Mouse (Mus musculus): ENCODE measurements around the gene Cc2d2a.
A peak's percentile ranks its signal among the peaks of the same experiment; 100 is the strongest.

Cc2d2a gene

DNA sequence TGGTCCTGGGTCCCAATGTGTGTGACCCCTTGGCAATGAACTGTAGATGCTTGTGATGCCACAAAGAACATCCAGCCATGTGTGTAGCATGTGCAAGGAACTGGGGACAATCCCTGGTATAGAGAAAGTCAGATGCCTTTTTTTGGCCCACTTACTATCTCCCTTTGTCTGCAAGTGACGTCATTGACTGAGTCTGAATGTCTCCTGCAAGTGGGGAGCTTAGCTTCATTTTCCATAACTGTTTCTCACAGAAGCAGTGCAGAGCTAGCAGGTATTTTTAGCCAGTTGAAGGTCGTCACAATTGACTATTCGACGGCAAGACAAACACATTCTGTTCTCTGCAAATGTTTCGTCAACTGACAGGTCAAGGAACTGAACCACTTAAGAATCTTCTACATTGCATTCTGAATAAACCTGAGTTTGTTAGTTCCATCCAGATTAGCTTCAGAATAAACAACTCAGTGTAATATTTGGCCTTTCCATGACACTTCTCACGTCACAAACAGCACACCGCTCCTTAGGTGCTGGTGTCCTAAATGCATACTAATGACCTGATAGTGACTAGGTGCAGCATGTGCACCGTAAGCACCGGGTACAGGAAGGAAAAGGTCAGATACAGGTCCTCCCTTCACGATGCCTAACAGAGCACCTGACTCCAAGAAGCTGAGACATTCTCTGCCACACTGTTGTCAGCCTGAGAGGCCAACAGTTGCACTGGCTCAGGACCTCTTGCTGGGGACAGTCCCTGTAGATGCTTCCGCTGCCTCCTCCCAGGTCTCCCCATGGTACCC, 66.4 kb downstream of the Cc2d2a start:
- DNase-seq (ENCODE audit: low read depth, low spot score), result no peak

DNA sequence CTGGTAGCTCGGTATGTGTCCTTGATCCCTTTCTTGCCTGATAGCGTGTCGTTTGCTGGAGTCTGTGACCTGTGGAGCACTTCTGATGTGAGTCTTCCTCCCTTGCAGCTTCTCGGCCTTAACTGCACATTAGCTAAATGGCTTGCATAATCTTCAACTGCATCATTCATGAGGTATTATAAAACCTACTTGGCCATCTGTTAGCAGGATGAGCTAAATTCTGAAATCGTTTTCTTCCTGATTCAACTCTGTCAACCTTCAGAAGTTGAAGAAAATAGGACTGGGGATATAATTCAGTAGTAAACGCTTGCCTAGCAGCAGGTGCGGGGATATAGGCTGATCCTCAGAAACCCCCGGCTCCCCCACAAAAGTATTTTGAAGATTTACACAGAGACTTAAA, 70.2 kb downstream of the Cc2d2a start:
- no peak for DNase-seq (ENCODE audit: low read depth, low spot score)

GRCm38 (mm10) chr5:43744187-43744586, 82.0 kb downstream of the Cc2d2a start:
- DNase-seq (ENCODE audit: low read depth, low spot score), result no peak

DNA sequence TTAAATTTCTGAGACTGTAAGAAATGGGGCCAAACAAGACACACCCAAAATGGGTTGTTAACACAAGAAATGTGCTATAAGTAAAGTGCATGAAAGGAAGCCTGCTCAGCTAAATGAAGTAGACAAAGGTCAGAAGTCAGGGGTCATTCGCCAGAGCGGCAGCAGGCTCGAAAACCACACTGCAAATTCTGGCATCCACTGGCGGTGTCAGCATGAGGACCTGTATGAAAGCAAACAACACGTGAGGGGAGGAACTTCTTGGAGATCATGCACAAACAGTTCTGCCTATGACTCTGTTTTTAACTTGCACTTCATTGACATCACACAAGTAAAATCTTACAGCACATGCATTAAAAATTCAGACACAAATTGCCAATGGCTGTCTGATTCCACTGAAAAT, 83.0 kb downstream of the Cc2d2a start:
- DNase-seq (ENCODE audit: low read depth, low spot score), result no peak

- no peak for DNase-seq (ENCODE audit: low read depth, low spot score)
Observed at GRCm38 (mm10) chr5:43748039-43748438, 85.9 kb downstream of the Cc2d2a start.

DNA sequence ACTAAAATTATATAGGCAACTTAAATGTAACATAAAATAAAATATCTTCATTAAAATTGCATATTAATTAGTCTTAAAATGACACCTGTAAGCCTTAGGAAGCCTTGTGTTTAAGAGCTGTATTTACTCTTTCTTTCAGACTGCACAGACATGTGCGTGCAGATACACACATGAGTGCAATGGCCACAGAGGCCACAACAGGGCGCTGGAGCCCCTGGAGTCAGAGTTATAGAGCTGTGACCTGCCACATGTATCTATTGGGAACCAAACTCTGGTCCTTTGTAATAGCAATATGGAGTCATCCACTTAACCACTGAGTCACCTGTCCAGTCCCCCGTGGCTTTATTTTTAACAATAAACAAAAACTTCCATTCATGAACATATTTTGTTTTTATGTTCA, 86.9 kb downstream of the Cc2d2a start:
- DNase-seq (ENCODE audit: low read depth, low spot score), result no peak

- no peak for DNase-seq (ENCODE audit: low read depth, low spot score)
Observed at GRCm38 (mm10) chr5:43770618-43771354, 108.6 kb downstream of the Cc2d2a start.

DNA sequence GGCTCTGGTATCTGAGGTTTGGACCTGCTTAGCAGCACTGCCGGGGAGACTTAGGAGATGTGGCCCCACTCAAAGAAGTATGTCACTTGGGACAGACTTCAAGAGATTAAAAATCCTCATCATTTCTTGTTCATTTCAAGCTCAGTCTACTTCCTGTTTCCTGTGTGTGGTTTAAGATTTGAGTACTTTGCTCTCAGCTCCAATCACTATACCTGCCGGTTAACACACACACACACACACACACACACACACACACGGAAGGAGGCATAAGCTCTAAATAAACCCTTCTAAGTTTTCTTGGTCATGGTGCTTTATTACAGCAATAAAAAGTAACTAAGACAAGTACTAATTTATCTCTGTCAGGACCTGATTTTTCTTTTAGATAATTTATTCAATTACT, 109.4 kb downstream of the Cc2d2a start:
- DNase-seq (ENCODE audit: low read depth, low spot score), result no peak

GRCm38 (mm10) chr5:43776407-43776806, 114.3 kb downstream of the Cc2d2a start:
- DNase-seq (ENCODE audit: low read depth, low spot score), result no peak

DNA sequence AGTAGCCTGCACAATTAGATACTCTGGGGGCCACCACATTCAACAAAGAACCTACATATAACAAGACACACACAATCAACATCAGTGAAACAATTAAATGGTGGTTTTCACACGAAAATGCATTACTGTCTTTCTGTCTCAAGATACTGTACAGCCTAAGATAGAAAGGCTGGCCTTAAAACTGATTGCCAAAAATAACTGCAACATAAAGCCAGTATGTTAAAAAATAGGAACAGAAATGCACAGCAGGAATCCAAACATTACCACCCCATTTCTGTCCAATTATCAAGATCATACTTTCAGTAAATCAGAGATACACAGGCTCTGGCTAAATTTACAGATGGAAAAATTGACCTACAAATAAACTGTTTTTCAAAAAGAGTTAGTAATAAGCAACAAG, 114.8 kb downstream of the Cc2d2a start:
- DNase-seq (ENCODE audit: low read depth, low spot score), result no peak

GRCm38 (mm10) chr5:43778583-43778982, 116.4 kb downstream of the Cc2d2a start:
- DNase-seq (ENCODE audit: low read depth, low spot score), result no peak

- DNase-seq (ENCODE audit: low read depth, low spot score), result no peak
Observed at GRCm38 (mm10) chr5:43781423-43781976, 119.4 kb downstream of the Cc2d2a start.

DNA sequence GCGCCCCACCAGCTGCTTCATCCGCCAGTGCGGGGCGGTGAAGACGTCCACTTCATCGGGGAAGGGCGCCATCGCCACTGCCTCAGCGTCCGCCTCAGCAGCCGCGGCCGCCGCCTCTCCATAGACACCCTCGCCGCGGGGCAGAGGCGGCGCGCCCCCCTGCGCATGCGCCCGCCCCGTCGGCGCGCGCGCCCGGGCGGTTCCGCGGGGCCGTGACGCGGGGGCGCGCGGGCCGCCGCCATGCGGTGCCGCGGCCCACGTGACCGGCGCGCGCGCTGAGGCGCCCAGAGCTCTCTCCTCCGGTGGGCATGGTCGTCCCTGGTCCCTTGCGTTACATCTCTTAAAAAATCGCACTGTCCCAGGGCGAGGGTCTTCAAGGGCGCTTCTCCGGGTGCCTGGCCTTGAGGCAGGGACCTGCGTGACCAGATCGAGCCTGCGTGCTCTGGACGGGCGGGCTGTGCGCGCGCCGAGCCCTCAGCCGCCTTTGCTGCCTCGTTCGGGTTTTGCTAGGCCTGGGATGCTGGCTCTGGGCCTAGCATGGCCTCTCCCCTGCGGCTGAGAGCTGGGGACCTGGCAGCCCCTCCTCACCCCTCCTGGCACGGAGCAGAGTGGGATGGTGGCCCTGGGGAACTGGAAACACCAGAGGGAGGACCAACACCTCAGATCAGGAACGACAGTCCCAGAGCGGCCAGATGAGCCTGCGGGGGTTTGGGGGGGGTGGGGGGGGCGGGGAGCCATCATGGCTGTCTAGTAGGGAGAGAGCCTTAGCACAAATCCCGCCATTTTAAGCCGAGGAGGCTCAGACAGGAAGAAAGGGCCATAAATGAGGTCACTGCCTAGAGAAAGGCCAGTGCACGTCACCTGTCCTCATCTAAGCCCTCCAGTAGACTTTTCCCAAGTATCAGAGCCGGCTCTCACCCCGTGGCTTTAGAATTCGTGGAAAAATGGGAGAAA, 120.1 kb downstream of the Cc2d2a start:
- DNase-seq (ENCODE audit: low read depth, low spot score), result peak; percentile 78

DNA sequence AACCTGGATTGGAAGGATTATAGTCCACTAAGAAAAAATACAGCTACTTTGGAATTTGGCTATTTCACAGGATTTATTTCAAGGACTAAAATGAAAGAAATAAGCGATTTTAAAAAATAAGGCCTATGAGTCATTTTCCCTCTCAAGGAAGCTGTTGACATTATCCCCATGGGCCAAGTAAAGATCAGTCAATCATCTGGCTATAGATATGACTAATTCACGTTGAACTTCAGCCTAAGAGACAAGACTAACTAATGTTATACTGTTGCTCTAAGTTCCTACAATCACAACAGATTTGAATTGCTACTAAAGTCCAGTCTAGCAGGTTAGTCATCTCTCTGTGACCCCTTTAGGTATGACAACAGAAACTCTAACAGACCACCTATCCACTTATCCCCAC, 121.8 kb downstream of the Cc2d2a start:
- no peak for DNase-seq (ENCODE audit: low read depth, low spot score)

DNA sequence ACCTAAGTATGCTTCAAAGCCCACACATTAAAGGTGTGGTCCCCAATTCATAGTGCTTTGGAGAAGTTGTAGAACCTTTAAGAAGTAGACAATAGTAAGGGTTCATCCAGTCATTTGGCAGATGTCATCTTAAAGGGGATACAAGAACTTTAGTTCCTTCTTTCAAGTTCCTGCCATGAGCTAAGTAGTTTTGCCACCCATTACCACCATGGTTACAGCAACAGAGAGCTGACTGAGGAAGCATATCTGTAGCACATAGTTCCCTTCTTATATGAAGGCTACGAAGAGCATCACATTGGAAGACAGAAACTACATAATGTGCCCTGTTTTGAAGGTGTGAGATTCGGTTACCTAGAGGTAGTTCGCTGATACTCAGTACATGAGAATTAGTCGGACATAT, 124.5 kb downstream of the Cc2d2a start:
- no peak for DNase-seq (ENCODE audit: low read depth, low spot score)

- DNase-seq (ENCODE audit: low read depth, low spot score), result no peak
Observed at GRCm38 (mm10) chr5:43787976-43788752, 126.0 kb downstream of the Cc2d2a start.

Data from retina, postnatal 7 days (tissue).